Mouse (Mus musculus): ENCODE measurements around the gene Rab25. TPM values are rescaled to one million over a fixed set of nuclear protein-coding genes. Genes with fewer than 3 reads are reported as not detected.
A peak's percentile ranks its signal among the peaks of the same experiment; 100 is the strongest.

Gene Rab25
- polyA plus RNA-seq, 1 experiment from 2014 or later: 0.78 TPM

DNA sequence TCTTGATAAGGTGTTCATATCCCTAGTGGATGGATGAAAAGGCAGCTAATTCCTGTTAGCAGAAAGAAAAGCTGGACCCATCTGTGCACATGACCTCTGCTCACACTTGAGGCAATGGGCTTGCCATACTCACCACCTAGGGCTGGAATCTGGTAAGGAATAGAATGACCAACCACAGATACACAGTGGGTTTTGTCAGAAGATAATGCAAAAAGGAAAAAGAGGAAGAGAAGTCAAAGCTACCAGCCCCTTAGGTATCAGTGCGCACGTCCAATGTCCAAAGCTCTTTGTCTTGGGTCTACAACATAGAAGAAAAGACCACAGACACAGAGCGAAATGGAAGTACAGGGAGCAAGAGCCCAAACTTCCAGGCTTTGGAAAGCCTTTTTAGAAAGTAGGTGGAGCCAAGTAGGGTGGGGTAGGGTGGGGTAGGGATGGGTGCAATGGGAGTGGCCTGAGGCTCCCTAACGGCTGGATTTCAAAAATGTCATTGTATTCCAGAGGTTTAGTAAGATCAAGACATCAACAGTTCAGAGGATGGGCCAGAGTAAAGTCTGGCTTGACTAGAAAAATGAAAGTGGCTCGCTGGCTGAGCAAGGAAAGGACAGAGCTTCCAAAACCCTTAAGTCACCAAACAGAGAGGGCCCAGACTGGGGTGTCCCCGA is 46.6 kb downstream of the Rab25 start:
- WGBS: 57% methylated on average over 6 of the region's 6 CpGs

DNA sequence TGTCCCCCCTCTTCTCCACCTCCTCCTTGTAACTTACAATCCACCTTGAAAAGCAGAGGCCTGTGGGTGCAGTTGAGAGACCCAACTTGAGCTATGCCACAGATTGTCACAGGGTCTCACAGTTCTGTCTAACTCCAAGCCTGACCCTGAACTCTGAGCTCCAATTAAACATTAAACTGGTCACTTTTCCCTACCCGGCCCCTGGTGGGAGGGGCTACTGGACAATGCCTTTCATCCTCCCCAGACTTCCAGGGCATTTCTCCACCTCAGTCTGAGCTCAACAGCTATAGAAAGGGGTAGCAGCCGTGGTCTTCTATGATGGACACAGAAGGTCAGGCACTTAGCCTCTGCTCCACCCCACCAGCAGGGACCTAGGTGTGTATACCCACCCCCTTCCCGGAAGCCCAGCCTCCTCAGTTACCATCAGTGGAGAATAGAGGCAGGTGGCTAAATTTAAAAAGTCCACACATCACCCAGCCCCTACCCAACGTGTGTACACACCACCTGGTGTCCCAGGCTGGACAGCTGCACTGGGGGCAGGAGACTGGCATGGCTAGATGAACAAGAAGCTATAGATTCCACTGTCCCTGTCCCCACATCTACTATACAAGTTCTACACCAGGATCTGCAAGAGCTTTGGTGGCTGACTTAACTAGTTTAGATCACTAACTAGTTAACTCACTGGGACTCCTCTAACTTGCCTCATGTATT is 47.3 kb downstream of the Rab25 start:
- ATAC-seq (ENCODE audit: insufficient read depth, low FRiP score, low TSS enrichment): no peak
- Histone ChIP-seq H3K4me1 (ENCODE audit: control insufficient read depth, insufficient read depth, low read length) (no peaks in the 10 kb centered on the region), H3K27ac (ENCODE audit: low read depth, low read length) (no peak overlapping the region), H3K27me3 (ENCODE audit: control insufficient read depth, insufficient read depth, low read length) (peaks cover 20% of the 10 kb centered on the region), H3K9me3 (ENCODE audit: control insufficient read depth, low read length) (no peaks in the 10 kb centered on the region), H3K36me3 (ENCODE audit: control insufficient read depth, insufficient read depth, low read length) (no peaks in the 10 kb centered on the region), H3K4me3 (ENCODE audit: low read depth, low read length) (no peak overlapping the region), H3K9ac (ENCODE audit: low read length) (no peak overlapping the region), H3K4me2 (ENCODE audit: low read depth) (no peak overlapping the region)
- DNase-seq (ENCODE audit: low spot score): no peak
- WGBS: 40% methylated on average over 4 of the region's 4 CpGs

More for the DNA sequence above, 46.6 kb downstream of the Rab25 start:
- no peak for ATAC-seq (ENCODE audit: insufficient read depth, low FRiP score, low TSS enrichment)
- Histone ChIP-seq H3K27me3 (ENCODE audit: control insufficient read depth, insufficient read depth, low read length) (peaks cover 20% of the 10 kb centered on the region), H3K9me3 (ENCODE audit: control insufficient read depth, low read length) (no peaks in the 10 kb centered on the region), H3K4me3 (ENCODE audit: low read depth, low read length) (no peak overlapping the region; the same call in 1 of the 2 replicates), H3K27ac (ENCODE audit: low read depth, low read length) (no peak overlapping the region), H3K36me3 (ENCODE audit: control insufficient read depth, insufficient read depth, low read length) (no peaks in the 10 kb centered on the region), H3K4me2 (ENCODE audit: low read depth) (no peak overlapping the region; the same call in 1 of the 2 replicates), H3K4me1 (ENCODE audit: control insufficient read depth, insufficient read depth, low read length) (no peaks in the 10 kb centered on the region), H3K9ac (ENCODE audit: low read length) (no peak overlapping the region)
- DNase-seq (ENCODE audit: low spot score): no peak

DNA sequence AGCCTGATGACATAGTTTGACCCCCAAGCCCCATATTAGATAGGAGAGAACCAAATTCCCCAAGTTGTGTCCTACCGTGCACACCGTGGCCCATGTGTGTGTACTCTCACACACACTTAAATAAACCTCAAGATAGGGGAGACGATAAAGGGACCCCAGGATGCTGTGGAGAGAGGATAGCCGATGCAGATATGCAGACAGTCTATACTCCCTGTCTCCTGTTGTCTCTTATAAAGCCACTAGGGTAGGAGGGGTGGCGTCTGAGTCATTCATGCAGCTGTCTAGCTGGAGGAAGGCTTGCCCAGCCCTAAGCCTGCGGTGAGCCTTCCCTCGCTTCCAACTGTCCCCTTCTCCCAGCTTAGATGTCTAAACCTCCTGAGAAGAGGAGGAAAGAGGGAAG is 48.0 kb downstream of the Rab25 start:
- ATAC-seq (ENCODE audit: insufficient read depth, low FRiP score, low TSS enrichment): no peak
- Histone ChIP-seq H3K9me3 (ENCODE audit: control insufficient read depth, low read length) (no peaks in the 10 kb centered on the region), H3K4me2 (ENCODE audit: low read depth) (no peak overlapping the region), H3K4me3 (ENCODE audit: low read depth, low read length) (no peak overlapping the region), H3K27ac (ENCODE audit: low read depth, low read length) (no peak overlapping the region), H3K36me3 (ENCODE audit: control insufficient read depth, insufficient read depth, low read length) (no peaks in the 10 kb centered on the region), H3K27me3 (ENCODE audit: control insufficient read depth, insufficient read depth, low read length) (peaks cover 20% of the 10 kb centered on the region), H3K9ac (ENCODE audit: low read length) (no peak overlapping the region), H3K4me1 (ENCODE audit: control insufficient read depth, insufficient read depth, low read length) (no peaks in the 10 kb centered on the region)
- DNase-seq (ENCODE audit: low spot score): peak; percentile 5
- WGBS: 77% methylated on average over 7 of the region's 7 CpGs

DNA sequence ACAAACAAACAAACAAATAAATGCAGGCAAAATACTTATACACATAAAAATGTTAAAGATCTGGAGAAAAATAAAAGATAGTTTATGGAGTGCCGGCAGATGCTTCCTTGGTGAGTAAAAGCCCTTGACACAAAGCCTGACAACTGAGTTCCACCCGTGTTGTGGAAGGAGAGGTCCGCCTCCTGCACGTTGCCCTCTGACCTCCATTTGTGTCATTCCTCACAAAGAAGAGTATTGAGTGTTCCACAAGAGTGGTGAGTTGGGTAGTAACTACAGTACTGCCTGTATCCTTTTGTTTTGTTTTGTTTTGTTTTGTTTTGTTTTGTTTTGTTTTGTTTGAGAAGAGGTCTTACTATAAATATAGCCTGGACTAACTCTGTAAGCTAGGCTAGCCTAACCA is 48.5 kb downstream of the Rab25 start:
- H3K9ac ChIP-seq (ENCODE audit: low read length): no peak overlapping the region
- H3K36me3 ChIP-seq (ENCODE audit: control insufficient read depth, insufficient read depth, low read length): no peaks in the 10 kb centered on the region
- H3K4me1 ChIP-seq (ENCODE audit: control insufficient read depth, insufficient read depth, low read length): no peaks in the 10 kb centered on the region
- no peaks in the 10 kb centered on the region for H3K9me3 ChIP-seq (ENCODE audit: control insufficient read depth, low read length)
- WGBS: 72% methylated on average over 4 of the region's 4 CpGs
- no peak overlapping the region for H3K27ac ChIP-seq (ENCODE audit: low read depth, low read length)
- no peak overlapping the region for H3K4me3 ChIP-seq (ENCODE audit: low read depth, low read length)
- no peak overlapping the region for H3K4me2 ChIP-seq (ENCODE audit: low read depth)
- ATAC-seq (ENCODE audit: insufficient read depth, low FRiP score, low TSS enrichment) (no peak), DNase-seq (ENCODE audit: low spot score) (peak; percentile 6)
- H3K27me3 ChIP-seq (ENCODE audit: control insufficient read depth, insufficient read depth, low read length): peaks cover 20% of the 10 kb centered on the region

DNA sequence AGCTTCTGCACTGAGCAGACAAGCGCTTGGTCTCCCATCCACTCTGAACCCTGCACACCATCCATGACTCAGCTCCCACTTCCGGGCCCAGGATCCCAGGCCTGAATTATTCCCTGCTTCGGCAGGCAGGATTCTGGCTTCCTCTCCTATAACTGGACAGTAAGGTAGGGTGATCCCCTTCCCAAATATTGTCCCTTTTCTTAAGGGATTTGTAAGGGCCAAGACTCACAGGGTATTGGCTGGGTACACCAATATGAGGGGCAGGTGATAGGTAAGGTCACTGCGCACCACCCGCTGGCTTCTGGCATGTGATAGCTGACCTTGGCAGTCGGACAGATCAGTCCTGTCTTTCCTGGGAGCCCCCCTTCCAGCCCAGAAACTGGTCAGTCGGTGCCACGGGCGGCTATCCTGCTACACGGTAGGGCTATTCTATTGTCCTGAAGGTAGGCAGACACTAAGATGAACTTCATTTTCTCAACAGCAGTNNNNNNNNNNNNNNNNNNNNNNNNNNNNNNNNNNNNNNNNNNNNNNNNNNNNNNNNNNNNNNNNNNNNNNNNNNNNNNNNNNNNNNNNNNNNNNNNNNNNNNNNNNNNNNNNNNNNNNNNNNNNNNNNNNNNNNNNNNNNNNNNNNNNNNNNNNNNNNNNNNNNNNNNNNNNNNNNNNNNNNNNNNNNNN is 52.2 kb downstream of the Rab25 start:
- ATAC-seq (ENCODE audit: insufficient read depth, low FRiP score, low TSS enrichment): no peak
- H3K36me3 ChIP-seq (ENCODE audit: control insufficient read depth, insufficient read depth, low read length): no peaks in the 10 kb centered on the region

DNA sequence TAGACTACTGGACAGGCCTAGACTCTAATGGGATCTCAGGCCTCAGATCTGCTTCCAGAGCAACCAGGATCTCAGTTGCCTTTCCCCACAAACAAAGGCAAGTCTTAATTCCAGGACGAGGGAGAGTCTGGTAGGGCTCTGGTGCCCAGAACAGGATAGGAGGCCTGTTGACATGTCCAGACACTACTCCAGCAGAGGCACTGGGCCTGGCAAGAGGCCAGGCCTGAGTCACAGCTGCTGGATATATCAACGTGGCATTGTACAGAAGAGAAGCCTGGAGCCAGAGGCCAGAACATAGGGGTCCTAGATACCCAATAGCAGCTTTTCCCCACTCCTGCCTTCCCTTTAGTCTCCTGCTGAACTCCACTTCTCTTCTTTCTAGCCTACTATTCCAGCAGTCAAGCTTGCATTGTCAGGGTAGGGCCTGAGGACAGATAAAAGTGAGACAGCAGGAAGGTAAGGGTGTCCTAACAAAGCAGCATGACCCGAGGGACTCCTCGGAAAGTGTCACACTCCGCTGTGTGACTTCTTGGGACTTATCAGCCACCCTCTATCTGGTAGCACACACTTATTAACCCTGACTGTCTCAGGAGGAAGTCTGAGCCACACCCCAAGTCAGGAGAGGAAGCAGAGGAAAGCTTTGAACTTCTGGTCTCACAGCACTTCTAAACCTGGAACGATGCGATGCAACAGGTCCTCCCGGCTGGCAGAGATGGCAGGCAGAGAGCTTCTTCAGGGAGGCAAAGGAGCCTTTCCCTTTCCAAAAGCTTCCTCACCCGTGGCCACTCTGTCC is 53.1 kb downstream of the Rab25 start:
- Histone ChIP-seq H3K9me3 (ENCODE audit: control insufficient read depth, low read length) (no peaks in the 10 kb centered on the region), H3K9ac (ENCODE audit: low read length) (no peak overlapping the region), H3K4me2 (ENCODE audit: low read depth) (no peak overlapping the region), H3K27ac (ENCODE audit: low read depth, low read length) (no peak overlapping the region), H3K4me1 (ENCODE audit: control insufficient read depth, insufficient read depth, low read length) (0 out of 2 replicates have a peak, but pooled peaks cover 8% of the 10 kb centered on the region), H3K36me3 (ENCODE audit: control insufficient read depth, insufficient read depth, low read length) (no peaks in the 10 kb centered on the region), H3K27me3 (ENCODE audit: control insufficient read depth, insufficient read depth, low read length) (no peaks in the 10 kb centered on the region), H3K4me3 (ENCODE audit: low read depth, low read length) (no peak overlapping the region)
- DNase-seq (ENCODE audit: low spot score) (no peak), ATAC-seq (ENCODE audit: insufficient read depth, low FRiP score, low TSS enrichment) (no peak)
- 80% methylated on average over 9 of the region's 9 CpGs for WGBS

More for the DNA sequence above, 52.2 kb downstream of the Rab25 start:
- Histone ChIP-seq H3K9ac (ENCODE audit: low read length) (no peak overlapping the region), H3K4me1 (ENCODE audit: control insufficient read depth, insufficient read depth, low read length) (0 out of 2 replicates have a peak, but pooled peaks cover 8% of the 10 kb centered on the region), H3K4me2 (ENCODE audit: low read depth) (no peak overlapping the region), H3K27ac (ENCODE audit: low read depth, low read length) (no peak overlapping the region), H3K4me3 (ENCODE audit: low read depth, low read length) (no peak overlapping the region), H3K27me3 (ENCODE audit: control insufficient read depth, insufficient read depth, low read length) (peaks cover 2% of the 10 kb centered on the region; the same call in 1 of the 2 replicates), H3K9me3 (ENCODE audit: control insufficient read depth, low read length) (no peaks in the 10 kb centered on the region)
- DNase-seq (ENCODE audit: low spot score): no peak
- 79% methylated on average over 10 of the region's 10 CpGs for WGBS

DNA sequence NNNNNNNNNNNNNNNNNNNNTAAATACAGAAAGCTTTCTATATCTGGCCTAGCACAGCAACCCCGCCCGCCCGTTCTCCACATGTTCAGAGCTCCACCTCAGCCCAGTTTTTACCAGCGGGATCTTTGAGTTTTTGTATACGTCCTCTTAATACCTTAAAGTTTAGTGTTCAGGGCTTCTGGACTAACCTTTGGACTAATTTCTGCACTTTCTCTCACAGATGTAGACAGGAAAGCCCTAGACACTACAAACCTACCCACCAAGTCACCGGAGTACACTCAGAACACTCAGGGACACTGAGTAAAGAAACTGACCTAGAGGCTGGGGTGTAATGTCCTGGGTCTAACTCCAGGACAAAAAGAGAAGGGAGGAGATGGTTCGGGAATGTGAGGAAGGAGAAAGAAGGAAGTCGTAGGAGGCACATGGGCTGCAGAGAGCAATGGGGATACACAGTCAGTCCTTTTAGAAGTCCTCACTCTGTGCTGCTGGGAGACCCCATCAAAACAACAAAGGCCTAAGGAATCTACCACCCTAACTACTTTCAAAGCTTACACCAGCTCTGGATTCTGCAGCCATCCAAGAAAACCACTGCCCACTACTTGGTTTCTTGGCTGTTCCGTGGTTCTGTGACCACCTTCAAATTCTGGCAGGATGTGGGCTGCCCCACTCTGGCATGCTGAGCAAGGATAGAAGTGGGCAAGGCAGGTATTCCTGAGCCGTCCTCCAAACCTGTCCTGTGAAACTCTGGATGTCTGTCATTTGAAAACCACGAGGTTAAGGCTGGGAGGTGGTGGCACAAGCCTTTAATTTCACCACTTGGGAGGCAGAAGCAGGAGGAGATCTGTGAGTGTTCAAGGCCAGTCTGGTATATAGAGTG is 54.2 kb downstream of the Rab25 start:
- no peak overlapping the region for H3K27ac ChIP-seq (ENCODE audit: low read depth, low read length)
- peak overlapping the region; percentile 77; the same call in 1 of the 2 replicates for H3K4me2 ChIP-seq (ENCODE audit: low read depth)
- 79% methylated on average over 11 of the region's 11 CpGs for WGBS
- DNase-seq (ENCODE audit: low spot score) (no peak), ATAC-seq (ENCODE audit: insufficient read depth, low FRiP score, low TSS enrichment) (no peak)
- no peaks in the 10 kb centered on the region for H3K36me3 ChIP-seq (ENCODE audit: control insufficient read depth, insufficient read depth, low read length)
- H3K4me3 ChIP-seq (ENCODE audit: low read depth, low read length): no peak overlapping the region
- no peak overlapping the region; the same call in 1 of the 2 replicates for H3K9ac ChIP-seq (ENCODE audit: low read length)
- H3K9me3 ChIP-seq (ENCODE audit: control insufficient read depth, low read length): no peaks in the 10 kb centered on the region
- H3K4me1 ChIP-seq (ENCODE audit: control insufficient read depth, insufficient read depth, low read length): 0 out of 2 replicates have a peak, but pooled peaks cover 8% of the 10 kb centered on the region
- no peaks in the 10 kb centered on the region for H3K27me3 ChIP-seq (ENCODE audit: control insufficient read depth, insufficient read depth, low read length)
